Mouse (Mus musculus): ENCODE measurements around the gene Ints6l. TPM values are rescaled to one million over a fixed set of nuclear protein-coding genes. Genes with fewer than 3 reads are reported as not detected.

Gene Ints6l
- polyA plus RNA-seq, 1 experiment from 2014 or later = 19.3 TPM

DNA sequence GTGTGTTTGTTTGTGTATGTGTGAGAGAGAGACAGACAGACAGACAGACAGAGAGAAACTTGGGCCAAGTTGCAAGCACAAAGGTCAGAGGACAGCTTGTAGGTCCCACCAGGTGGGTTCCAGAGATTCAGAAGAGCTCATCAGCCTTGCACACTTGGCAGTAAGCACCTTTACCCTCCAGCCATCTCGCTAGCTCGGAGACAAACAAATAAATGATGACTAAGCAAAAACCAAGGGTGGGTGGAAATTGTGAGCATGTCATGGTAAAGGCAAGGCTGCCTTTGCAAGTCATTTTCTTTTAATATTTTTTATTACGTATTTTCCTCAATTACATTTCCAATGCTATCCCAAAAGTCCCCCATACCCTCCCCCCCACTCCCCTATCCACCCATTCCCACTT lies 98.9 kb downstream of the Ints6l start:
- no peak for ATAC-seq (ENCODE audit: low read depth)
- Histone ChIP-seq H3K27me3 (no peaks in the 10 kb centered on the region), H3K4me1 (replicated peaks) (no peaks in the 10 kb centered on the region), H3K9me3 (no peaks in the 10 kb centered on the region), H3K27ac (replicated peaks) (no peak overlapping the region), H3K36me3 (no peaks in the 10 kb centered on the region), H3K9ac (no peak overlapping the region), H3K4me3 (no peak overlapping the region), H3K4me2 (no peak overlapping the region)
- 82% methylated on average over 3 of the region's 3 CpGs for WGBS

Other genes with a start within 250 kb of the Ints6l start
- not detected in 2 replicates for gene Gm773, start 242.0 kb upstream of the Ints6l start, polyA plus RNA-seq (2015; fragmentation: Nextera tagmentation; extraction: Ambion mirVana)
- gene Zfp449, start 108.5 kb upstream of the Ints6l start, polyA plus RNA-seq (2015; fragmentation: Nextera tagmentation; extraction: Ambion mirVana) = 4.7 and 6.8 TPM in 2 replicates
- gene Smim10l2a, start 80.3 kb upstream of the Ints6l start, polyA plus RNA-seq (2015; fragmentation: Nextera tagmentation; extraction: Ambion mirVana) = 19.2 and 20.1 TPM in 2 replicates
- 1.8 TPM in 1 of 2 replicates, not detected in the other for gene Gm2174, start 6.9 kb upstream of the Ints6l start, polyA plus RNA-seq (2015; fragmentation: Nextera tagmentation; extraction: Ambion mirVana)
- not detected in 2 replicates for gene Gm10477, start 69.9 kb downstream of the Ints6l start, polyA plus RNA-seq (2015; fragmentation: Nextera tagmentation; extraction: Ambion mirVana)
- gene Gm648, start 94.7 kb downstream of the Ints6l start, polyA plus RNA-seq (2015; fragmentation: Nextera tagmentation; extraction: Ambion mirVana) = not detected in 2 replicates
- gene Mmgt1, start 143.2 kb downstream of the Ints6l start, polyA plus RNA-seq (2015; fragmentation: Nextera tagmentation; extraction: Ambion mirVana) = 56.5 and 59.4 TPM in 2 replicates
- gene Slc9a6, start 154.9 kb downstream of the Ints6l start, polyA plus RNA-seq (2015; fragmentation: Nextera tagmentation; extraction: Ambion mirVana) = 41.3 and 49.0 TPM in 2 replicates